Mouse (Mus musculus) neural tube, embryonic 12.5 days (tissue): ENCODE measurements around the gene Dhdds. TPM values are rescaled to one million over a fixed set of nuclear protein-coding genes. Genes with fewer than 3 reads are reported as not detected.

Source experiments
- ATAC-seq: fragments of 200-750 bp; cut with Nextera tagmentation; 2 replicates; pipeline ENCODE4 v1.8.0; 2017; ENCODE audit warnings: low read depth, mild to moderate bottlenecking, moderate TSS enrichment, moderate library complexity; ENCODE audit not compliant: low FRiP score
- H3K27ac ChIP-seq: fragments of 300-500 bp; sonication (generic); 2 replicates; pipeline ENCODE4 v1.5.1; 2016
- H3K27me3 ChIP-seq: fragments of 300-500 bp; sonication (generic); replicated peaks from 2 replicates; pipeline ENCODE4 v1.6.1; 2016; ENCODE audit warnings: mild to moderate bottlenecking
- H3K36me3 ChIP-seq: fragments of 300-500 bp; sonication (generic); 2 replicates; pipeline ENCODE4 v1.6.1; 2016; ENCODE audit warnings: mild to moderate bottlenecking
- H3K4me1 ChIP-seq: fragments of 300-500 bp; sonication (generic); 2 replicates; pipeline ENCODE4 v1.6.1; 2016
- H3K4me2 ChIP-seq: fragments of 300-500 bp; sonication (generic); replicated peaks from 2 replicates; pipeline ENCODE4 v1.6.1; 2016; ENCODE audit warnings: mild to moderate bottlenecking
- H3K4me3 ChIP-seq: fragments of 300-500 bp; sonication (generic); 2 replicates; pipeline ENCODE4 v1.5.1; 2016
- H3K9ac ChIP-seq: fragments of 300-500 bp; sonication (generic); 2 replicates; pipeline ENCODE4 v1.6.1; 2016; ENCODE audit warnings: mild to moderate bottlenecking
- H3K9me3 ChIP-seq: fragments of 300-500 bp; sonication (generic); 2 replicates; pipeline ENCODE4 v1.6.1; 2016; ENCODE audit warnings: mild to moderate bottlenecking
- WGBS: fragments of 180-500 bp; shearing (Covaris S2); methylation state at CpG from one replicate; pipeline ENCODE4 v1.1.7; 2016; 5-methylcytosine and 5-hydroxymethylcytosine counted together
- polyA plus RNA-seq: library from polyadenylated mRNA; unstranded; fragments of >200 nt; fragmentation: Nextera tagmentation; extraction: Ambion mirVana; gene quantifications from 2 replicates; pipeline ENCODE4 v1.2.1, GENCODE M21; 2016

The Dhdds gene
- polyA plus RNA-seq, 1 experiment from 2014 or later = 42.7 TPM

DNA sequence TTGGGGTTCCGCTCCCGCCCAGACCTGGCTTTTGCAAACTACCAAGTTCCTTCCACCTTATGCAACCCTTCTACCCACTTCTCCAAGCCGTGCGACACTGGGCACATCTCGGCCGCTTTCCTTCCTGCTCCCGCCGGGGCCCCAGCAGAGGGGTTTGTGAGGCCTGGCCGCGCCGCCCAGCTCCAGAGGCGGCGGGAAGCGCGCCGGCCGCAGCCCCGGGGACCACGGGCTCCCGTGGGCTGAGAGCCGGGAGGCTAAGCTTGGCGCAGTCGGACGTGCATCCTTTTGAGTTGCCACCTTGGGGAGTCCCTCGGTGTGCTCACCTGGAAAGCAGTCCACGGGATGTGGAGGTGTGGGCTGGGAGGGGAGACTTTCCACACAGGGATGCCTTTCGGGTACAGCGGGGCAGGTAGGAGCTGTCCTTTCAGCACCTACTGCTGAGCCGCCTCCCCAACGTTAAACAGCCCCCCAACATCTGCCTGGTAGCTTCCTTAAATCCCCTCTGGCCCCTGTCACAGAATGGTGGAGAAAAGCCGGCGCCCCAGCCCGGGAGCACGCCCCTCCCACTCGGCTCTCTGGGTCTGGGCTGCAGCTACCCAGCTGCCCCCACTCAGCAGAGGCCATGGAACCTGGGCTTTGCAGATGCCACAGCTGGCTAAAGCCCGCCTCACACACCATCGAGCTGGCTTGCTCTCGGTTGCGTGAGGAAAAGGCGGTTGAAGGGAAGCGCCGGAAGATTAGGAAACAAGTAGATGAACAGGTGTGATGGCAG, 32.4 kb downstream of the Dhdds start, which contains the start of gene Hmgn2:
Hmgn2 (minus strand) TSS at position 501 of the 772 bp plus-strand sequence.
- Histone ChIP-seq H3K27me3 (no peaks in the 10 kb centered on the region), H3K9ac (peak within 1 kb of the TSS; percentile 94), H3K27ac (peak within 1 kb of the TSS; percentile 92), H3K4me2 (peak within 1 kb of the TSS; percentile 96), H3K4me3 (peak within 1 kb of the TSS; percentile 62), H3K9me3 (no peaks in the 10 kb centered on the region), H3K4me1 (peaks cover 38% of the 10 kb centered on the region), H3K36me3 (peaks cover 25% of the 10 kb centered on the region)
- peak; percentile 49; the same call in 1 of the 2 replicates for ATAC-seq
- under 1% methylated on average over 42 of the region's 42 CpGs for WGBS

- 0% methylated on average over 29 of the region's 29 CpGs for WGBS
- Histone ChIP-seq H3K36me3 (peaks cover 30% of the 10 kb centered on the region), H3K27ac (peak overlapping the region; percentile 92), H3K9me3 (no peaks in the 10 kb centered on the region), H3K4me2 (peak overlapping the region; percentile 96), H3K4me3 (peak overlapping the region; percentile 62), H3K4me1 (peaks cover 38% of the 10 kb centered on the region), H3K9ac (peak overlapping the region; percentile 94), H3K27me3 (no peaks in the 10 kb centered on the region)
- ATAC-seq = peak; percentile 88
Observed at GRCm38 (mm10) chr4:133967866-133968149, 32.9 kb downstream of the Dhdds start.

DNA sequence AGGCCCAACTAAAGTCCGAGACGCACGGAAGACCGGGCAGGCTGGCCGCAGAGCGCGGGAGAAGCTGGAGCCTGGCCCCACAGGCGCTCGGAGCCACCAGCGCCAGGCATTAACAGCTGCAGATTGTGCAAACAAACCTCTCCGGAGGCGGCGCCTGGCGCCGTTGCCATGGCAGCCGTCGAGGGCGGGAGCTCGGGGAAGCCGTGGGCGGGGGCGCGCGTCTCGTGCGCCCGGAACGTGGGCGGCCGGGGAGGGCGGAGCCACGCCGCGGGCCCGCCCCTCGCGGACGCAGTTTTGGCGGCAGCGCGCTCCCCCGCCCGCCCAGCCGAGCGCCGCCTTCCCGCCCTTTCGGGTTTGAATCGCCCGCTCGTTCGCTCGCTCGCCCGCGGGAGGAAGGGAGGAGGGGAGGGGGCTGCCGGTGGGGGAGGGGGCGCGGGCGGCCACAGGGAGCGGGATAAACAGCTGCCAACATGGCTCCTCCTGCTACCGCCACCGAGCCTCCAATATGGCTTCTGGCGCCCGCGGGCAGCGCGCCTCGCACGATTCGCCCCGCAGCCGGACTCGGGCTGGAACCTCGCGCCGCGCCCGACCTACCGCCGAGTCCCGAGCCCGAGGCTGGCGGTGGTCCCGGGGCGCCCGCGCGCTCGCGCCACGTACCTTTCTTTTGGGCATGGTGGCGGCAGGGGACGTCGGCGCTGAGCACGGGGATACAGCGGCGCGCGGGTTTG, 33.4 kb downstream of the Dhdds start:
- Histone ChIP-seq H3K9ac (peak overlapping the region; percentile 94), H3K36me3 (peaks cover 34% of the 10 kb centered on the region), H3K4me3 (peak overlapping the region; percentile 62), H3K4me1 (peaks cover 38% of the 10 kb centered on the region), H3K27ac (peak overlapping the region; percentile 92), H3K9me3 (no peaks in the 10 kb centered on the region), H3K27me3 (no peaks in the 10 kb centered on the region), H3K4me2 (peak overlapping the region; percentile 96)
- under 1% methylated on average over 86 of the region's 101 CpGs for WGBS
- peak; percentile 70 for ATAC-seq

DNA sequence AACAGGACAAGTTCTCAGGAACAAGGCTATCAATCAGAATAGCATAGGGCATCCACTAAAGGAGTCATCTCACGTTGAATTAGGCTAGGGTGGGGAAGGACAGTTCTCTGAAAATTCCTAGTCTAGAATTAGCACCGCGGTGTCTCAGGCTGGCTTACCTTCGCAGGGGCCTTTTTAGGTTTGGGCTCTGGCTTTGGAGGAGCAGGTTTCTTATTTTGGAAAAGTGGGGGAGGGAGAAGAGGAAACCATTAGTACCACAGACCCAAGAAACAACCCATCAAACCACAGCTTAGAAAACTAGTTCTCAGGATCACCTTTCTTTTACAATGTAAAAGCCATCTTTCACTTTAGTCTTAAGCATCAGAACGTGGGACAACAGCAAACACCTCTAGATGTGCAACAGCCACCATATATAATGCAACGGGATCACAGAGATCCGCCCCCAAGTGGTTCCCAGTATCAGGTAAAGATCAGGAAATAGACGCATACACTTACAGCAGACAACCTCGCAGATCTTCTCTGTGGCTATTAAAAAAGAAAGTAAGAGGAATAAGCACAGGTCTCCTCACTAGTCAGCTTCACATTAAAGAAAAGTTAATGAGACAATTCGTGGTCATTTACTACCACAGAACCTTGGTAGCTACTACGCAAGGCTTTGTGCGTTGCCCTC, 34.3 kb downstream of the Dhdds start:
- no peak for ATAC-seq
- peak overlapping the region; percentile 62 for H3K4me3 ChIP-seq
- no peak overlapping the region for H3K27ac ChIP-seq
- peaks cover 34% of the 10 kb centered on the region for H3K36me3 ChIP-seq
- peak overlapping the region; percentile 94 for H3K9ac ChIP-seq
- WGBS = 55% methylated on average over 12 of the region's 12 CpGs
- H3K9me3 ChIP-seq = no peaks in the 10 kb centered on the region
- peak overlapping the region; percentile 96 for H3K4me2 ChIP-seq
- H3K27me3 ChIP-seq = no peaks in the 10 kb centered on the region
- H3K4me1 ChIP-seq = peaks cover 38% of the 10 kb centered on the region

DNA sequence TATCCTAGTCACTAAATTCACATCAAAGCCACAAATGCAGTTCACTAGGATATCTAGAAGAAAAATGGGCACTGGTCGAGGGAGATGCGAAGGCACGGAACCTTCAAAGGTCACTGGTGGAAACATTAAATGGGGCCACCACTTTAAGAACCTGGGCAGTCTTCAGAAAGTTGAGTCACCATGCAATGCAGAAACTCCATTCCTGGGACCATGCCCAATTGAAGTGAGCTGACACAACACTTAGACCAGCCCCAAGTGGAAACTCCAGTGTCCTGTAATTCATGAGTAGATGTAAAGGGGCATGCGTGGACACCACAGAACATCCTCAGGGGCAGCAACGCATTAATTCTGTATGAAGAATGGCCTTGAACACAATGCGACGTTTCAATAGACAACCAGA, 38.2 kb downstream of the Dhdds start:
- Histone ChIP-seq H3K27me3 (no peaks in the 10 kb centered on the region), H3K9me3 (no peaks in the 10 kb centered on the region), H3K4me1 (peaks cover 13% of the 10 kb centered on the region), H3K4me3 (no peak overlapping the region), H3K36me3 (peaks cover 34% of the 10 kb centered on the region), H3K4me2 (no peak overlapping the region), H3K9ac (no peak overlapping the region), H3K27ac (no peak overlapping the region)
- ATAC-seq = no peak
- 85% methylated on average over 7 of the region's 7 CpGs for WGBS

DNA sequence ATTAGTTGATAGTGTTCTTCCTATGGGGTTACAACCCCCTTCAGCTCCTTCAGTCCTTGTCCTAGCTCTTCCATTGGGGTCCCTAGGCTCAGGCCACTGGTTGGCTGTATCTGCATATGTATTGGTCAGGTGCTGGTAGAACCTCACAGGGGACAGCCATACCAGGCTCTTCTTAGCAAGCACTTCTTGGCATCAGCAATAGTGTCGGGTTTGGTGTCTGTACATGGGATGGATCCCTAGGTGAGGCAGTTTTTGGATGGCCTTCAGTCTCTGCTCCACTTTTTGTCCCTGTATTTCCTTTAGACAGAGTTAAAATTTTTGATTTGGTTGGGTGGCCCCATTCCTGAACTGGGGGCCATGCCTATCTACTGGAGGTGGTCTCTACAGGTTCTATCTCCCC, 41.8 kb downstream of the Dhdds start:
- Histone ChIP-seq H3K9ac (no peak overlapping the region), H3K4me2 (no peak overlapping the region), H3K4me1 (no peaks in the 10 kb centered on the region), H3K9me3 (no peaks in the 10 kb centered on the region), H3K27me3 (no peaks in the 10 kb centered on the region), H3K4me3 (no peak overlapping the region), H3K27ac (no peak overlapping the region), H3K36me3 (peaks cover 14% of the 10 kb centered on the region)
- ATAC-seq = no peak
- 83% methylated on average over 1 of the region's 1 CpGs for WGBS

- no peak overlapping the region for H3K9ac ChIP-seq
- no peak overlapping the region for H3K27ac ChIP-seq
- H3K9me3 ChIP-seq = no peaks in the 10 kb centered on the region
- no peak overlapping the region for H3K4me3 ChIP-seq
- no peaks in the 10 kb centered on the region for H3K36me3 ChIP-seq
- no peaks in the 10 kb centered on the region for H3K27me3 ChIP-seq
- no peak for ATAC-seq
- 84% methylated on average over 4 of the region's 4 CpGs for WGBS
- no peaks in the 10 kb centered on the region for H3K4me1 ChIP-seq
- no peak overlapping the region for H3K4me2 ChIP-seq
Observed at GRCm38 (mm10) chr4:133956358-133956757, 44.4 kb downstream of the Dhdds start.

GRCm38 (mm10) chr4:133946736-133947135, 54.0 kb downstream of the Dhdds start:
- H3K9me3 ChIP-seq = no peaks in the 10 kb centered on the region

GRCm38 (mm10) chr4:133943791-133944190, 56.9 kb downstream of the Dhdds start:
- no peak for ATAC-seq
- H3K27ac ChIP-seq = no peak overlapping the region
- WGBS = 84% methylated on average over 3 of the region's 3 CpGs

More at GRCm38 (mm10) chr4:133946736-133947135, 54.0 kb downstream of the Dhdds start:
- Histone ChIP-seq H3K9ac (no peak overlapping the region), H3K4me1 (no peaks in the 10 kb centered on the region), H3K36me3 (no peaks in the 10 kb centered on the region), H3K27ac (no peak overlapping the region), H3K4me3 (no peak overlapping the region), H3K4me2 (no peak overlapping the region), H3K27me3 (no peaks in the 10 kb centered on the region)
- no peak for ATAC-seq
- WGBS = 70% methylated on average over 4 of the region's 4 CpGs

DNA sequence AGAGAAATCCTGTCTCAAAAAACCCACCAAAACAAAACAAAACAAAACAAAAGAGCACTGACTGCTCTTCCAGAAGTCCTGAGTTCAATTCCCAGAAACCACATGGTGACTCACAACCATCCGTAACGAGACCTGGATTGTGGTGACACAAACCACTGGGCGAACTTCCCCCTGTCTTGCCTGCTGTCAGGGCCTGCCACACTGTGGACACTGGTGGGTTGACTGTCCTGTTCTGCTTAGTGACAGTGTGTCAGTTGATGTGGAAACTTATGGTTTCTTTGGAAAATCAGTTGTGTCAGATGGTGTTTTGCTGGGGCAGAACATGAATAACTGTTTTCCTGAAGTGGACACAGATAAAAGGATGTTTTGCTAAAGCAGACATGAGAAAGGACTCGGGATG, 58.0 kb downstream of the Dhdds start:
- H3K4me3 ChIP-seq = no peak overlapping the region
- 94% methylated on average over 4 of the region's 4 CpGs for WGBS
- ATAC-seq = no peak

More at GRCm38 (mm10) chr4:133943791-133944190, 56.9 kb downstream of the Dhdds start:
- Histone ChIP-seq H3K36me3 (no peaks in the 10 kb centered on the region), H3K27me3 (no peaks in the 10 kb centered on the region), H3K4me1 (no peaks in the 10 kb centered on the region), H3K9me3 (no peaks in the 10 kb centered on the region), H3K4me2 (no peak overlapping the region), H3K9ac (no peak overlapping the region), H3K4me3 (no peak overlapping the region)

GRCm38 (mm10) chr4:133941576-133941975, 59.1 kb downstream of the Dhdds start:
- Histone ChIP-seq H3K27me3 (no peaks in the 10 kb centered on the region), H3K27ac (no peak overlapping the region), H3K4me3 (no peak overlapping the region), H3K9ac (no peak overlapping the region), H3K9me3 (no peaks in the 10 kb centered on the region), H3K4me2 (no peak overlapping the region), H3K4me1 (no peaks in the 10 kb centered on the region), H3K36me3 (no peaks in the 10 kb centered on the region)
- ATAC-seq = no peak
- 57% methylated on average over 3 of the region's 3 CpGs for WGBS

More for the DNA sequence above, 58.0 kb downstream of the Dhdds start:
- no peak overlapping the region for H3K4me2 ChIP-seq
- no peaks in the 10 kb centered on the region for H3K9me3 ChIP-seq
- H3K27ac ChIP-seq = no peak overlapping the region
- H3K9ac ChIP-seq = no peak overlapping the region
- no peaks in the 10 kb centered on the region for H3K36me3 ChIP-seq
- no peaks in the 10 kb centered on the region for H3K4me1 ChIP-seq
- no peaks in the 10 kb centered on the region for H3K27me3 ChIP-seq
